Mouse (Mus musculus): ENCODE results near the gene Zfp704.

Zfp704 gene

DNA sequence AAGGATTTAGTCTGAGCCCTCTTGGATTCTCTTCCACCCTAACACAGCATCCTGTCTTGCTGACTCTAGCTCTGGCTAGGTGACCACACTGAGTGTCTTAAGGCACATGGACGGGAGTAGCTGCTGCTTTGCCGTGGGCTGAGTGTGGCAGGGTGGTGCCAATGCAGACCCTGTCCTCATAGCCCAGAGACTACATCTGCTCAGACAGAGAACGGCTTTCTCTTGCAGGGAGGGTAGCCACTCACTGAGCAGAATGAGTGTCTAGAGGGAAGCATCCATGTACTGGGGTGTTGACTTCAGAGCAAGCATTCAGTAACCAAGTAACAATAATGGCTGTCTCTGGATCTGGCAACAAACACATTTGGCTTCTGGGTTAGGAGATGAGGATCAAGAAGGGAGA, 179.9 kb downstream of the Zfp704 start:
- in situ Hi-C loops (cut with MboI, MseI): loop anchor here (10.0 kb wide), 1 partner anchor 55 kb away; no protein-coding TSS in a partner anchor

DNA sequence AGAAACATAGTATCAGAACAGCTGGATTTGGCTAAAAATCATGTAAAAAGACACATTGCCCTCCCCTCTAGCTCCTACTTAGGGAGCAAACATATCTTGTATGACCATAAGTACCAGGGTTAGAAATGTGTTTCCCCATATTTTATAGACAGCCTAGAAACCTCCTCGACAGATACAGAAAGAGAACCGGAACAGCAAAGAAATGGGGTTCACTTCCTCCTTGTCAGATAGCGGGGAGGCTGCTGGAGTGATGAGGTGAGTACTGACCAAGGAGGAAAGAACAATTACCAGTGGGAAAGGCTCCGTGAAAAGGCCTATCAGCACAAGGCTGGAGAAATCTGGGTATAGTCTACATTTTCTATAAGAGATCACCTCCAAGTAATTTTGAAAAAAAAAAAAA, 182.1 kb downstream of the Zfp704 start:
- in situ Hi-C loops (cut with MboI, MseI): loop anchor here (10.0 kb wide), 1 partner anchor 57 kb away; no protein-coding TSS in a partner anchor

DNA sequence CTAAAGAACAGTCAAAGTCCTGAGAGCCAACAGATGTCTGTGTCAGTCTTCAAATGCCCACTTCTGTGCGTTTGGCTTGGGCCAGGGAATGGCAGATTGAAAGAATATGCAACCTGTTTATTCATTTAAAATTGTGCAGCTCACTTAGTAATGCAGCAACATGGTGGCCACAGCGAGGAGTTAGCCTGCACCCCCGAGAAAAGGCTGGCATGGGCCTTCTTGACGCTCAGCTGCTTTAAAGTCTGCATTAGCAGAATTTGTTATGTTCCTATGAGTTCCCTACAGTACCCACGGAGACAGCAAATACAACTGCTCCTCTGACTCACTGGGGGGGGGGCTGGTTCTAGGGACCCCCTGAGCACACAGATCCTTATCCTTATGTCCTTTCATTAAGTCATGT, 184.2 kb downstream of the Zfp704 start:
- in situ Hi-C loops (cut with MboI, MseI): loop anchor here (10.0 kb wide), 1 partner anchor 59 kb away; no protein-coding TSS in a partner anchor

DNA sequence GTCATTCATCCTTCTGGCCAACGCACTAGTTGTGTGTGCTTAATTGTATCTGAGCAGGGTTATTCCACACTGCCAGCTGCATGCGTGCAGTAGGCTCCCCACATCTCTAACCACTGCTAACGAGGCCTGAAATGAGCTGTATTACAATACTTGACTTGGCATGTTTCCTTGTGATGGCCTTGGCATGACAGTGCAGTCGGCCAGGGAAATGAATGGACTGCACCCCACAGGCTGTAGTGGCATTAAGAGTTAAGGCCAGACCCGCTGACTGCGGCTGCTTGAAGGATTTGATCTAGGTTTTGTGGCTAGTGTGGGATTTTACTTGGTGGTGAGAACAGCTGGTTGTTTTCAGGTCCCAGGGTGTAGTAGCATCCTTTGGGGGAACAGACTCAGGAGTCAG, 185.2 kb downstream of the Zfp704 start:
- in situ Hi-C loops (cut with MboI, MseI): loop anchor here (10.0 kb wide), 1 partner anchor 60 kb away; no protein-coding TSS in a partner anchor

DNA sequence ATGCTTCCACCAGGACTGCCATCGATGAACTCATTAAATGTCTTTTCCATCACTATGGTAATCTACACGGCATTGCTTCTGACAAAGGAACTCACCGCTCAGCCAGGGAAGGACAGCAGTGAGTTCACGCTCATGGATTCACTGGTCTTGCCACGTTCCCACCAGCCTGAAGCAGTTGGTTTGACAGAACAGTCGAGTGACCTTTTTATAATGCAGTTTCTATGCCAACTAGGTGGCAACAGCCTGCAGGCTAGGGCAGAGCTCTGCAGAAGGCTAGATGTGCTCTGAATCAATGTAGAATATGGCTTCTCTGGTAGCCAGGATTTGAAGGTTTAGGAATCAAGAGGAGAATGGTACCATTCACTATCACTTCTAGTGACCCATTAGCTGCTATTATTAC, 186.2 kb downstream of the Zfp704 start:
- in situ Hi-C loops (cut with MboI, MseI): loop anchor here (10.0 kb wide), 1 partner anchor 61 kb away; no protein-coding TSS in a partner anchor

DNA sequence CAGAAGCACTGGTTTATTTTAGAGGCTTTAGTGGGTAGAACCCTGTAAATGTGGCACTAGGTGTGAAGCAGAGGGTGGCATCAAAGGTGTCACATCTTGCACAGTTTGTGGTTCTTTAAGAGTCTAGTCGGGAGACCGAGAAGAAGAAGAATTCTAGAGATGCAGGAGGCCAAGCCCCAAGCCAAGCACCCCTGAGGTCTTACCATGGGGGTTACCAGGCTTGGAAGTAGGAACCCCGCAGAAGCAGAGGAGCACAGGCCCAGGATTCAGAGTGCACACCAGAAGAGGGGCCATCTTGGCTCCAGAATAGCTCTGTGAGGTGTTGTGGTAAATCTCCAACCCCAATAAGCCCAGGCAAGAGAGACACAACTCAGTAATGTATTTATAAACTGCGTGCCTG, 201.0 kb downstream of the Zfp704 start:
- in situ Hi-C loops (cut with MboI, MseI): no loop called here

DNA sequence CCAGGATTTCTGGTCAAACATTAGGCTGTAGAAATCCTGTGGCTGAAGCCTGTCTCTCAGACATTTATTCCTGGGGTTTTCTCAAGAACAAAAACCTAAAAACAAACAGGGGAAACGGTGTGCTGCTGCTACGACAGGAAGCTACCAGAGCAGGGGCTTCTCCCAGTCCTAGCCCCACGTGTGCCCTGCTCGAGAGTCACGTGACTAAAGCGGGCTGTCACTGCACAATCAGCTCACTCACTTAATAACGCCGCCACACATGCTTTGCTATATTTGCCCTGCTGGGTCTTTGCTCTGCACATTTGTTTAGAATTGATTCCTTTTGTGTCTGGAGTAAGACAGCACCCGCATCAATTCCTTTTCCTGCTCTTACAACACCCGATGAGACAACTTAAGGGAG, 202.1 kb downstream of the Zfp704 start:
- in situ Hi-C loops (cut with MboI, MseI): no loop called here

DNA sequence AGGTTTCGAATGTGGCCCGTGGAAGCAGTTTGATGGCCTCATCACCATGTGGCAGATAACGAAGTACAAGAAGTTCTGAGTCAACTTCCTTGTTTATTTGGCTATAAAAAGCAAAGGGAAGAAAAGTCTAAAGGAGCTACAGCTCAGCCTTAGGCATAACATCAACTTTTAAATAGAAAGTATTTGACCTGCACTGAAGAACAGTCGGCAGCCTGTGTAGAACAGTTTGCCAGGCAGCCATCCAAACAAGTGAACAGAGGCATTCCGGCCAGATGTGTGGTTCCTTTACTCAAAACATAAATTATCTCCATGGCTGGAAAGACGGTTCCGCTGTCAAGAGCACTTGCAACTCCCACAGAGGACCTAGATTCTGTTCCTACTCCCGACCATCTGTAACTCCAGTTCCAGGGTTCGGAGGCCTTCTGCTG, 202.8 kb downstream of the Zfp704 start:
- in situ Hi-C loops (cut with MboI, MseI): no loop called here

DNA sequence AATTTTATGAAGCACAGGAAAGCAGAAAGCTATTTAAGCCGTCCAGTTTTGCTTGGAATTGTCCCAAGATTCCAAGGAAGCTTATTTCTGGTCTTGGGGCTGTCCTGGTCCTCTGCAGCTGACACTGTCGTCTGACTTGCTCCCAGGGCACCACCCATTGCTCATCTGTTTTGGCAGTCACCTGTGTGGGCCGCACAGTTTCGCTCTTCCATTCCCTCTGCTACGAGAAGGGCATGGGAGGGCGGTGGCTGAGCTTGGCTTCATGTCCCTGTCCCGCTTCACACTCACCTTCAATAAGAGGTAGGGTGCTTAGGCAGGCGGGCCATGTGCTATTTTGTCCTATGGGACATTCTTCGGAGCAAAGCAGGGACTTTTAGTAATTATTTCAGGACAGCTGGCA, 204.5 kb downstream of the Zfp704 start:
- in situ Hi-C loops (cut with MboI, MseI): no loop called here

DNA sequence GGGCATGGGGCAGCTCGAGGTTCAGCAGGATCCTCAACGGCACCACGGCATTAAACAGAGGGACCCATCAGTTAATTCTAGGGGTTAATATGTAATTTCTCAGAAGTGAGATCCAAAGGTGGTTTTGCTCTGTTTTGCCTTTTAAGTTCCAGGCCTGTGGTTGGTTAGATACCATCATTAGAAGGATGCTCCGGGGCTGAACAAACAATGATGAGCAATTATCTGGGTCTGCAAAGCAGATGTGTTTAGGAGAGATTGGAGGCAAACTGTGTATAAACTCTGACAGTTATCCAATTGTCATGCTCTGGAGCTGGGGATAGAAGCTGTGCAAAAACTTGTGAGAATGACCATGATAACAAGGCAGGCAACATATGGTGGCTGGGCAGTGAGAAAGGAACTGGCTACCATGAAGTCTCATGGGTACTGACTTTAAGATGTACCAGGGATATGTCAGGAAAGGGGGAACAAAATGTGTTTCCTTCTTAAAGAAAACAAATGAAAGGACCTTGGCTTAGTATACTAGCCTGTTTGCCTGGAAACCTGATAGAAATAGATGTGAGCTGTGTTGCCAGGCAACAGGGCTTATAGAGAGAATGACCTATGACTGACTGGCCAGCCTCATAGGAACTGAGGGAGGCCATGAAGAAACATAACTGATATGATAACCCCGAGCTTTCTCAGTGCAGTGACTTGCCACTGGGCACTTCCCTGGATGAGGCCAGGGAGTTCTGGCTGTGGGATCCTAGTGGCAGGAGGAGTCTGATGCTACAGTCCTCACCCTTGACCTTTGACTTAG, 206.4 kb downstream of the Zfp704 start:
- in situ Hi-C loops (cut with MboI, MseI): loop anchor here (5.0 kb wide), 1 partner anchor 304 kb away; no protein-coding TSS in a partner anchor

DNA sequence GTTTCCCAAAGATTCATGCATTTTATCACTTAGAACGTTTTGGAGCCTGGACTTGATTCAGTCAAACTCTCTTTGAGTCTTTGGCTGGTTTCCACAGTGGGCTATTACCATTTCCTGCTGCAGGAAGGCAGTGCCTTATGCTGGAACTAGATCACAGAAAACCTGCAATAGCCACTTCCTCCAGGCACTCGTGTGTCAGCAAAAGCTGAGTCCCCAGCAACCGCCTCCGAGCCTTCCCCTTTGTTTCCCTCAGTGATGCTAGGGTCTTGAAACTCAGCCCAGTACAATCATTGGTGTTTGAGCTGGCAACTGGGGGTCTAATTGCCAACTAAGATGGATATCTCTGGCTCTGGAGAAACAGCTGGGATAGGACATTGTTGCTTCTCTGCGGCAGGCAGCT, 207.0 kb downstream of the Zfp704 start:
- in situ Hi-C loops (cut with MboI, MseI): loop anchor here (5.0 kb wide), 1 partner anchor 304 kb away; no protein-coding TSS in a partner anchor

DNA sequence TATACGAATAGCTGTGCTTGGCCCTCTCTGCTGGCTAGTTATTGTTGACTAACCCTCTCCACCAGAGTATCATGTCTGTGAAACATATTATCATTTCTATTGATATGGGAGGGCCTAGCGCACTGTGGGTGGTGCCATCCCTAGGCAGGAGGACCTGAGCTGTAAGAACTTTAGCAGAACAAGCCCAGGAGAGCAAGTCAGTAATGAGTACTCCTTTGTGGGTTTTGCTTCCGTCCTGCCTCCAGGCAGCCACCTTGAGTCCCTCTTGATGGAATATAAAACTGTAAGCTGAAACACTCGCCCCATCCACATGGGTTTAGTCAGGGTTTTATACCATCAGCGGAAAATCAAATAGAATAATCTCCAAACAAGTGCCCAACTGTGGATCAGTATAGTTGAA, 207.5 kb downstream of the Zfp704 start:
- in situ Hi-C loops (cut with MboI, MseI): loop anchor here (5.0 kb wide), 1 partner anchor 305 kb away; no protein-coding TSS in a partner anchor

DNA sequence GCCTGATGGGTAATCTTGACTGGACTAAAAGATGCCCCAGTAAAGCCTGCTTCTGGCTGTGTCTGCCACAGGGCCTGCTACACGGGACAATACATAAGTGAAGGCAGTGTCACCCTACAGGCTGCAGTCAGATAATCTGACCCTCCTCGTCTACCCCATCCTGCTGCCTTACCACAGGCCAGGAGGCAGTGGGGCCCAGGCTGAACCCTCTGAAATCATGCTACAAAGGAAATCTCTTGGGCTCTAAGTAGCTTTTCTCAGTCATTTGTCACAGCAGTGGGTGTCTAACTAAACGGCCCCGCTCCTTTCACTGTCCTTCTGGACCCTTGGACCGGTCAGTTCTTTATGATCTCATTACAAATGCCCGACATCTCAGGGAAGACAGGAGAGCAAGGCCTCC, 208.2 kb downstream of the Zfp704 start:
- in situ Hi-C loops (cut with MboI, MseI): loop anchor here (5.0 kb wide), 1 partner anchor 306 kb away; no protein-coding TSS in a partner anchor

DNA sequence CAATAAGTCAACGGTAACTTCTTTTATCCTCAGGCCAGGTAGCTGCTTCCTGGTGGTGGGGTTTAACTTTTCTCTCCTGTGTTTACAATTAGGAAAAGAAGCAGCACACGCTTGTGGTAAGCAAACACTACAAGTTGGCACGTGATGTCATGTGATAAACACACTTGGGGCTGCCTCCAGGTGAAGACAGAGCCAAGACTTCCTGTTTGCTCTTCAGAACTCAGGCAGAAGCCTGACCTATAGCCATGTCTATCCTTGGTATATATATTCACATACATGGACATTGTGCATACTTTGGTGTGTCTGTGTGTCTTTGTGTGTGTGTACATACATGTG, 209.0 kb downstream of the Zfp704 start:
- in situ Hi-C loops (cut with MboI, MseI): loop anchor here (5.0 kb wide), 1 partner anchor 306 kb away; no protein-coding TSS in a partner anchor

DNA sequence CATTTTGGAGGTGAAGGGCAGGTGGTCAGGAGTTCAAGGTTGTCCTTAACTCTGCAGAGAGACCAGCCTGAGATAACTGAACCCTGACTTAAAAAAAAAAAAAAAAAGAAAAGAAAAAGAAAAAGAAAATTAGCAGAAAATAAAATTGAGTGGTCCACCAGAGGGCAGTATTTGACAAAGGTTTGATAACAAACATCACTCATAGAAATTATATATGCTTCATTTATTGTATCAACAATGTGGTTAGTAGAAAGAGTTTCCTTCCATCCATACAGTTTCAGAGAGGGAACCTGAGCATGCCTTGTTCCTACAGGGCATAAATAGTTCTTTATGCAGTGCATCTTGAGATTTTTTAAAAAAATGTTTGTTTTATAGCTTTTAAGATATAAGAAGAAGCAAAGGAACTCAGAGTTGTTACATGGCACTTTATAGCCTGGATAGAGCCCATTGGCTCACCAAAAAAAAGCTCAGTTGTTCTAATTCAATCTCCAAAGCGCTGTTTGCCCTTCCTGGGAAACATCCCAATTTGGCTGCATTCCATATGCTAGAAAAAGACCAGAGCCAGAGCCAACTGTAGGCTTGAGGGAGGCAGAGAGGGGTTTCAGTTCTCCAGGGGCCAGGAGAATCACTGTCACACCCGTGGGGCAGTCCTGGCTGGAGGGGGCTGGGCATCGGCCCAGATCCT, 209.5 kb downstream of the Zfp704 start:
- in situ Hi-C loops (cut with MboI, MseI): loop anchor here (5.0 kb wide), 1 partner anchor 307 kb away; no protein-coding TSS in a partner anchor

DNA sequence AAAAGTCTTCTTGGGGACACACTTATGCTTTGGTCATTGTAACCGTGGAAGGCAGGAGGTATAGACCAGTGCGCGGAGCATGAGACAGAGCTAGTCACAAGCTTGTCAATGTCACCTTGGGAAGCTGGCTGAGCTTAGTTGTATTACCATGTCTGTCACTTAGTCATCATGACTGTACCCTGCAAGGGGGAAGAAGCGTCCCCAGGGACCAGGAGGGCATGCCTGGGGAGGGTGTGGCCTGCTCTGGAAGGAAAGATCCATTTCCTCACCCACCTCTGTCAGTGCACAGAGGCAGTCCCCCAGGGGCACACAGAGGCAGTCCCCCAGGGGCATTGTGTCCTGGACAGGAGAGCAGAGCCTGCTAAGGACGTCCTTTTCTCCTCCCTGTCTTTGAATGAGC, 211.6 kb downstream of the Zfp704 start:
- in situ Hi-C loops (cut with MboI, MseI): loop anchor here (5.0 to 25.0 kb wide), 2 partner anchors 69 to 539 kb away; no protein-coding TSS in a partner anchor

Measured in T-helper 2 cell (primary cell).